In genomic region chr2:165286361-165287201, GRCm38 (mm10) we compare ENCODE assay signal across 8 mouse cellular contexts. TPM values are rescaled to one million over a fixed set of nuclear protein-coding genes. Genes with fewer than 3 reads are reported as not detected.
A peak's percentile ranks its signal among the peaks of the same experiment; 100 is the strongest.
DNase-seq lines count a peak whose midpoint lies in the region; ATAC-seq and TF ChIP-seq lines count a peak whose summit lies in the region.

No protein-coding gene starts in this region.

- peaks cover 22% of the 10 kb centered on the region for H3K36me3 ChIP-seq in kidney, postnatal 0 days (ENCODE audit: insufficient read depth, low read length)
- peaks cover 18% of the 10 kb centered on the region for H3K36me3 ChIP-seq in heart, embryonic 15.5 days
- H3K36me3 ChIP-seq in limb, embryonic 15.5 days: peaks cover 43% of the 10 kb centered on the region
- peaks cover 29% of the 10 kb centered on the region for H3K36me3 ChIP-seq in midbrain, postnatal 0 days (ENCODE audit: insufficient read depth, low read length)

- TF ChIP-seq CTCF in kidney, postnatal 0 days (IDR thresholded peaks at IDR 0.05; ENCODE audit: low read depth): no peak
- no peak for TF ChIP-seq CTCF in midbrain, postnatal 0 days (IDR thresholded peaks at IDR 0.05)

- no peaks in the 10 kb centered on the region for H3K27me3 ChIP-seq in kidney, postnatal 0 days (ENCODE audit: insufficient read depth, low read length)
- no peaks in the 10 kb centered on the region for H3K27me3 ChIP-seq in heart, embryonic 15.5 days
- H3K27me3 ChIP-seq in limb, embryonic 15.5 days: no peaks in the 10 kb centered on the region
- no peaks in the 10 kb centered on the region for H3K27me3 ChIP-seq in midbrain, postnatal 0 days (ENCODE audit: insufficient read depth, low read length)

- peak overlapping the region; percentile 64 for H3K9ac ChIP-seq in kidney, postnatal 0 days (ENCODE audit: low read depth, low read length)
- peak overlapping the region; percentile 70 for H3K9ac ChIP-seq in heart, embryonic 15.5 days
- H3K9ac ChIP-seq in limb, embryonic 15.5 days: peak overlapping the region; percentile 51
- H3K9ac ChIP-seq in midbrain, postnatal 0 days (replicated peaks; ENCODE audit: low read length, poor library complexity, severe bottlenecking): peak overlapping the region; percentile 58

- H3K4me3 ChIP-seq in kidney, postnatal 0 days (replicated peaks; ENCODE audit: low read depth, low read length): peak overlapping the region; percentile 54
- peak overlapping the region; percentile 71 for H3K4me3 ChIP-seq in heart, embryonic 15.5 days
- H3K4me3 ChIP-seq in limb, embryonic 15.5 days: peak overlapping the region; percentile 72
- H3K4me3 ChIP-seq in midbrain, postnatal 0 days (ENCODE audit: low read depth, low read length): peak overlapping the region; percentile 58

- no peak overlapping the region for H3K27ac ChIP-seq in kidney, postnatal 0 days
- H3K27ac ChIP-seq in heart, embryonic 15.5 days: no peak overlapping the region
- peak overlapping the region; percentile 89 for H3K27ac ChIP-seq in limb, embryonic 15.5 days
- 0 out of 2 replicates have a peak overlapping the region, but pooled peaks have one; percentile 83 for H3K27ac ChIP-seq in midbrain, postnatal 0 days (ENCODE audit: low read depth, low read length)

- 42% methylated on average over 18 of the region's 18 CpGs for WGBS in kidney, postnatal 0 days
- 46% methylated on average over 18 of the region's 18 CpGs for WGBS in heart, embryonic 15.5 days
- 55% methylated on average over 18 of the region's 18 CpGs for WGBS in limb, embryonic 15.5 days
- WGBS in midbrain, postnatal 0 days: 72% methylated on average over 18 of the region's 18 CpGs

- no peaks in the 10 kb centered on the region for H3K9me3 ChIP-seq in kidney, postnatal 0 days (replicated peaks; ENCODE audit: low read length)
- no peaks in the 10 kb centered on the region for H3K9me3 ChIP-seq in heart, embryonic 15.5 days (replicated peaks)
- no peaks in the 10 kb centered on the region for H3K9me3 ChIP-seq in limb, embryonic 15.5 days
- no peaks in the 10 kb centered on the region for H3K9me3 ChIP-seq in midbrain, postnatal 0 days (ENCODE audit: low read length)

- peak overlapping the region; percentile 82 for H3K4me2 ChIP-seq in kidney, postnatal 0 days (ENCODE audit: low read length)
- peak overlapping the region; percentile 94 for H3K4me2 ChIP-seq in heart, embryonic 15.5 days
- H3K4me2 ChIP-seq in limb, embryonic 15.5 days: peak overlapping the region; percentile 80
- H3K4me2 ChIP-seq in midbrain, postnatal 0 days (ENCODE audit: low read depth, low read length, poor library complexity, severe bottlenecking): peak overlapping the region; percentile 95

- H3K4me1 ChIP-seq in kidney, postnatal 0 days (replicated peaks; ENCODE audit: insufficient read depth, low read length): peaks cover 11% of the 10 kb centered on the region
- H3K4me1 ChIP-seq in heart, embryonic 15.5 days (replicated peaks): peaks cover 27% of the 10 kb centered on the region
- peaks cover 32% of the 10 kb centered on the region for H3K4me1 ChIP-seq in limb, embryonic 15.5 days
- peaks cover 17% of the 10 kb centered on the region for H3K4me1 ChIP-seq in midbrain, postnatal 0 days (ENCODE audit: insufficient read depth, low read length)

- no peak for DNase-seq in kidney, postnatal 0 days (ENCODE audit: low spot score)
- DNase-seq in kidney, postnatal 10 days: no peak
- DNase-seq in T-cell, adult 2 months (ENCODE audit: low spot score): peak; percentile 28
- no peak for DNase-seq in midbrain, postnatal 0 days (ENCODE audit: low spot score)
- DNase-seq in thymus, postnatal 25 days: peak; percentile 28
- no peak for DNase-seq in adrenal gland, postnatal 25 days

- no peak for ATAC-seq in kidney, postnatal 0 days (replicated peaks; ENCODE audit: low FRiP score, low read depth)
- no peak for ATAC-seq in heart, embryonic 15.5 days (replicated peaks; ENCODE audit: insufficient number of reproducible peaks, insufficient read depth, low FRiP score, low read depth)
- ATAC-seq in limb, embryonic 15.5 days (ENCODE audit: insufficient number of reproducible peaks, low FRiP score, low TSS enrichment, low read depth): no peak
- ATAC-seq in midbrain, postnatal 0 days (ENCODE audit: low FRiP score): no peak

RNA-seq across cellular contexts. Expression of gene Slc35c2, which starts 1.1 kb away (rescaled TPM):
- polyA plus RNA-seq in kidney, postnatal 0 days (2015; fragmentation: Nextera tagmentation; extraction: Ambion mirVana): 51.6 and 55.7 TPM in 2 replicates
- polyA plus RNA-seq in heart, embryonic 15.5 days (2015; fragmentation: Nextera tagmentation; extraction: Ambion mirVana): 32.1 and 45.7 TPM in 2 replicates
- 53.3 and 61.8 TPM in 2 replicates for polyA plus RNA-seq in limb, embryonic 15.5 days (2015; fragmentation: Nextera tagmentation; extraction: Ambion mirVana)
- 89.6 and 98.9 TPM in 2 replicates for total RNA-seq in midbrain, postnatal 0 days (2014; rRNA removed)
- 68.7 and 69.3 TPM in 2 replicates for polyA plus RNA-seq in midbrain, postnatal 0 days (2015; fragmentation: Nextera tagmentation; extraction: Ambion mirVana)
- 53.0 and 62.2 TPM in 2 replicates for total RNA-seq in adrenal gland, postnatal 25 days (2021)

RNA-seq across cellular contexts. Expression of gene Elmo2, which starts 39.7 kb away (rescaled TPM):
- 51.5 and 59.3 TPM in 2 replicates for polyA plus RNA-seq in kidney, postnatal 0 days (2015; fragmentation: Nextera tagmentation; extraction: Ambion mirVana)
- 33.8 and 49.5 TPM in 2 replicates for polyA plus RNA-seq in heart, embryonic 15.5 days (2015; fragmentation: Nextera tagmentation; extraction: Ambion mirVana)
- 77.4 and 80.9 TPM in 2 replicates for polyA plus RNA-seq in limb, embryonic 15.5 days (2015; fragmentation: Nextera tagmentation; extraction: Ambion mirVana)
- 98.6 and 99.4 TPM in 2 replicates for total RNA-seq in midbrain, postnatal 0 days (2014; rRNA removed)
- polyA plus RNA-seq in midbrain, postnatal 0 days (2015; fragmentation: Nextera tagmentation; extraction: Ambion mirVana): 77.2 and 80.2 TPM in 2 replicates
- total RNA-seq in adrenal gland, postnatal 25 days (2021): 27.7 and 27.9 TPM in 2 replicates

RNA-seq across cellular contexts. Expression of gene Cdh22, which starts 51.9 kb away (rescaled TPM):
- 1.5 and 1.6 TPM in 2 replicates for polyA plus RNA-seq in kidney, postnatal 0 days (2015; fragmentation: Nextera tagmentation; extraction: Ambion mirVana)
- 0.15 and 0.36 TPM in 2 replicates for polyA plus RNA-seq in heart, embryonic 15.5 days (2015; fragmentation: Nextera tagmentation; extraction: Ambion mirVana)
- polyA plus RNA-seq in limb, embryonic 15.5 days (2015; fragmentation: Nextera tagmentation; extraction: Ambion mirVana): 0.19 and 0.24 TPM in 2 replicates
- 41.3 and 47.9 TPM in 2 replicates for total RNA-seq in midbrain, postnatal 0 days (2014; rRNA removed)
- polyA plus RNA-seq in midbrain, postnatal 0 days (2015; fragmentation: Nextera tagmentation; extraction: Ambion mirVana): 21.9 and 23.2 TPM in 2 replicates
- total RNA-seq in adrenal gland, postnatal 25 days (2021): 0.57 and 1.2 TPM in 2 replicates

Comparison
In these comparisons a context has a peak if more than half of its experiments do, and no peak if none do; other contexts are left out.
1. DNase-seq: peak in T-cell, adult 2 months (single experiment) and thymus, postnatal 25 days (single experiment); none in kidney, postnatal 0 days (single experiment), kidney, postnatal 10 days (single experiment), midbrain, postnatal 0 days (single experiment) and adrenal gland, postnatal 25 days (single experiment).
2. H3K27ac ChIP-seq: peak in limb, embryonic 15.5 days (single experiment) and midbrain, postnatal 0 days (single experiment); none in kidney, postnatal 0 days (single experiment) and heart, embryonic 15.5 days (single experiment).
3. Peak in every context shown above with its lines, with median percentiles within 50 percentile points of each other: H3K4me2 ChIP-seq, H3K4me3 ChIP-seq and H3K9ac ChIP-seq.